Mouse (Mus musculus) embryonic facial prominence, embryonic 14.5 days (tissue): ENCODE data around the gene Lyl1. TPM values are rescaled to one million over a fixed set of nuclear protein-coding genes. Genes with fewer than 3 reads are reported as not detected.

ENCODE experiments used
- ATAC-seq: fragments of 200-750 bp; cut with Nextera tagmentation; 2 replicates; pipeline ENCODE4 v1.8.0; 2017; ENCODE audit warnings: low read depth, moderate number of reproducible peaks, moderate TSS enrichment
- DNase-seq: peaks from one replicate; pipeline ENCODE4 v3.0.0-alpha.2; 2015; ENCODE audit warnings: low spot score
- H3K27ac ChIP-seq: fragments of 300-500 bp; sonication (generic); replicated peaks from 2 replicates; pipeline ENCODE4 v1.5.1; 2014; ENCODE audit warnings: low read depth, mild to moderate bottlenecking, low read length, moderate library complexity
- H3K27me3 ChIP-seq: fragments of 300-500 bp; sonication (generic); replicated peaks from 2 replicates; pipeline ENCODE4 v1.6.1; 2014; ENCODE audit warnings: low read length; ENCODE audit not compliant: control insufficient read depth, insufficient read depth
- H3K36me3 ChIP-seq: fragments of 300-500 bp; sonication (generic); 2 replicates; pipeline ENCODE4 v1.6.1; 2014; ENCODE audit warnings: low read length, mixed read lengths; ENCODE audit not compliant: control insufficient read depth, insufficient read depth
- H3K4me1 ChIP-seq: fragments of 300-500 bp; sonication (generic); 2 replicates; pipeline ENCODE4 v1.6.1; 2014; ENCODE audit warnings: antibody characterized with exemption, low read length; ENCODE audit not compliant: control insufficient read depth, insufficient read depth
- H3K4me2 ChIP-seq: fragments of 300-500 bp; sonication (generic); 2 replicates; pipeline ENCODE4 v1.6.1; 2014; ENCODE audit warnings: low read depth, mild to moderate bottlenecking, low read length, moderate library complexity, mixed read lengths
- H3K4me3 ChIP-seq: fragments of 300-500 bp; sonication (generic); 2 replicates; pipeline ENCODE4 v1.5.1; 2014; ENCODE audit warnings: low read depth, mild to moderate bottlenecking, low read length
- H3K9ac ChIP-seq: fragments of 300-500 bp; sonication (generic); 2 replicates; pipeline ENCODE4 v1.6.1; 2014; ENCODE audit warnings: low read depth, mild to moderate bottlenecking, low read length, moderate library complexity, mixed read lengths
- H3K9me3 ChIP-seq: fragments of 300-500 bp; sonication (generic); 2 replicates; pipeline ENCODE4 v1.6.1; 2016; ENCODE audit warnings: low read length; ENCODE audit not compliant: control insufficient read depth
- WGBS: fragments of 180-500 bp; shearing (Covaris S2); extraction: QIAGEN DNeasy Blood & Tissue Kit; methylation state at CpG from one replicate; pipeline ENCODE4 v1.1.7; 2014; 5-methylcytosine and 5-hydroxymethylcytosine counted together
- polyA plus RNA-seq: library from polyadenylated mRNA; unstranded; fragments of >200 nt; fragmentation: Nextera tagmentation; extraction: Ambion mirVana; gene quantifications from 2 replicates; pipeline ENCODE4 v1.2.1, GENCODE M21; 2014

Gene Lyl1
- polyA plus RNA-seq, 1 experiment from 2014 or later: 5.8 TPM

DNA sequence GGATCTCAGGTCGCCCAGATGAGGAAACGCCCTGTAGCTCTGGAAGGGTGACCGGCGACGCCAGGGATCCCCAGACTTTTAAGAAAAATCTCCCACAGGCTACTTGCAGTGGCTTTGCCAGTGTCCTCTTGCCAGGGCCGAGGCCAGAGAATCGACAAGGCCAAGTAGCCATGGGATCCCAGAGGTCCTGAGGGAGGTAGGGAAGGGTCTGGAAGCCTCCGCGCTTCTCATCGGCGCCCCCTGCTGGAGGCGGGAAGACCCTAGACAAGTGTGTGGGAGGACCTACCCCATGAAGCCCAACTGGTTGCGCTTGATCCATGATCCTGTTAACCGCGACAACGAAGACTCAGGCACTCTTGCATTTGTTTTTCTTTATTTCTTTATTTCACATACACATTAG lies 3.1 kb downstream of the Lyl1 start:
- H3K27ac ChIP-seq: 0 out of 2 replicates have a peak overlapping the region, but pooled peaks have one; percentile 1
- peak overlapping the region; percentile 43 for H3K4me2 ChIP-seq
- DNase-seq (peak; percentile 82), ATAC-seq (peak; percentile 44; the same call in 1 of the 2 replicates)
- H3K4me1 ChIP-seq: peaks cover 37% of the 10 kb centered on the region
- WGBS: 6% methylated on average over 16 of the region's 16 CpGs
- H3K36me3 ChIP-seq: peaks cover 30% of the 10 kb centered on the region
- H3K9me3 ChIP-seq: no peaks in the 10 kb centered on the region
- no peak overlapping the region for H3K9ac ChIP-seq
- H3K27me3 ChIP-seq: peaks cover 71% of the 10 kb centered on the region
- peak overlapping the region; percentile 18; the same call in 1 of the 2 replicates for H3K4me3 ChIP-seq

DNA sequence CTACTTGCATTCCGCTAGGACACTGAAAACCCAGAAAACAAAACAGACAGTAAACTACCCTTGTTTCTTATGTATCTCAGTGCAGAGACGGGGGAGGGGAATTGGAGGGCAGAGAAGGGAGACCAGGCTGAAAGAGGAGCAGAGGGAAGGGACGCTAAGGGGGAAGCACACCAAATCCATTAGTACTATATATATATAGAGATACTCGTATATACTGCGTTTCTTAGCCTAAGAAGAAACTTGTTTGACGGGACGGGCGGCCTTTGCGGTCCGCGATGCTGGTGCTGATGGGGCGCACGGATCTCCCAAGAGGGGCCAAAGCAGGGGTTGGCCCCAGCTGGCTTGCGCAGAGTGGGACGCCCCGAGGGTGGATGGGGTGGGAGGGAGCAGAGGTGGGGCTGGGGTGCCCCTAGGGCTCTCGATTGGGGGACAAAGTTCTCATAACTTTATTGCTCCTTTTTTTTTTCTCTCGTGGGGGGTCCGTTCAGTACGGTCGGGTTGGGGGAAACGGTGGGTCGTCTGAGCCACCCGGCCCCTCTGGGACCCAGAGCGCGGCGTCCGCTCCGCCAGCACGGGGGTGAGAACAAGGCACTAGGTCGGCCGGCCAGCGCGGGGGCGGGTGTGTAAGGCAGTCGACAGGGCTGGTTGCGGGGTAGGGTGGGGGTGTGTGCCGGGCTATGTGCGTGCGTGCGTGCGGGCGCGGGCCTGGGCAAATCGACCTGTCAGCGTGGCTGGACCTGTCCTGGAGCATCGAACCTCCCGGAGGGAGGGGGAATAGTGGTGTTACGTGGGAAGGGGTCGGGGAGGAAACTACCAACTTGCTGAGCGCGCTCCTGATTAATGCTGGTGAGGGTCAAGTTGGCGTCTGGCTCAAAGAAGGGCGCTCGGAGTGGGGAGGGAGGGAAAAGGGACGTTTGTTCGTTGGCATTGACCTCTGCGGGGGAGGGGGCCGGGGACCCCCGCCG lies 3.9 kb downstream of the Lyl1 start:
- Histone ChIP-seq H3K27me3 (peaks cover 71% of the 10 kb centered on the region), H3K27ac (0 out of 2 replicates have a peak overlapping the region, but pooled peaks have one; percentile 15), H3K4me2 (peak overlapping the region; percentile 43), H3K4me3 (peak overlapping the region; percentile 24), H3K9me3 (no peaks in the 10 kb centered on the region), H3K9ac (peak overlapping the region; percentile 54; the same call in 1 of the 2 replicates), H3K36me3 (peaks cover 27% of the 10 kb centered on the region), H3K4me1 (peaks cover 41% of the 10 kb centered on the region)
- ATAC-seq: no peak
- peak; percentile 39 for DNase-seq
- WGBS: 9% methylated on average over 54 of the region's 61 CpGs

DNA sequence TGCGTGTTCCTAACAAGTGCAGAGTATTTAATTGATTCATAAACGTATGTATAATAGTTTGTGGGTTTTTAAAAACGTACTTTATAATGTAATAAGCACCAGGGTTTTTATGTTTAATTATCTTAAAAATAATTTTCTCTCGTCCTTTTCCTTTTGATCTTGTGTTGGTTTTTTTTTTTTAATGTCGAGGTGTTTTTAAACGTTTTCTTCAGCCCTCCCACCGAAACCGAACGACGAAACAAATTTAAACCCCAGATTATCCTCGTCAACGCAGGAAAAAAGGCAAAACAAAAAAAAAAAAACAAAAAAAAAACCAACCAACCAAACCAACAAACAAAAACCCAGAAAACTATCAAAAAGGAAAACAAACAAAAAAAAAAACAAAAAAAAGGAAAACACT lies 4.7 kb downstream of the Lyl1 start:
- 18% methylated on average over 12 of the region's 12 CpGs for WGBS
- no peak overlapping the region for H3K27ac ChIP-seq
- H3K4me2 ChIP-seq: peak overlapping the region; percentile 43
- peaks cover 71% of the 10 kb centered on the region for H3K27me3 ChIP-seq
- peaks cover 30% of the 10 kb centered on the region for H3K36me3 ChIP-seq
- 0 out of 2 replicates have a peak overlapping the region, but pooled peaks have one; percentile 24 for H3K4me3 ChIP-seq
- H3K9ac ChIP-seq: 0 out of 2 replicates have a peak overlapping the region, but pooled peaks have one; percentile 54
- DNase-seq: no peak
- no peak for ATAC-seq
- H3K9me3 ChIP-seq: no peaks in the 10 kb centered on the region
- H3K4me1 ChIP-seq: peaks cover 41% of the 10 kb centered on the region

DNA sequence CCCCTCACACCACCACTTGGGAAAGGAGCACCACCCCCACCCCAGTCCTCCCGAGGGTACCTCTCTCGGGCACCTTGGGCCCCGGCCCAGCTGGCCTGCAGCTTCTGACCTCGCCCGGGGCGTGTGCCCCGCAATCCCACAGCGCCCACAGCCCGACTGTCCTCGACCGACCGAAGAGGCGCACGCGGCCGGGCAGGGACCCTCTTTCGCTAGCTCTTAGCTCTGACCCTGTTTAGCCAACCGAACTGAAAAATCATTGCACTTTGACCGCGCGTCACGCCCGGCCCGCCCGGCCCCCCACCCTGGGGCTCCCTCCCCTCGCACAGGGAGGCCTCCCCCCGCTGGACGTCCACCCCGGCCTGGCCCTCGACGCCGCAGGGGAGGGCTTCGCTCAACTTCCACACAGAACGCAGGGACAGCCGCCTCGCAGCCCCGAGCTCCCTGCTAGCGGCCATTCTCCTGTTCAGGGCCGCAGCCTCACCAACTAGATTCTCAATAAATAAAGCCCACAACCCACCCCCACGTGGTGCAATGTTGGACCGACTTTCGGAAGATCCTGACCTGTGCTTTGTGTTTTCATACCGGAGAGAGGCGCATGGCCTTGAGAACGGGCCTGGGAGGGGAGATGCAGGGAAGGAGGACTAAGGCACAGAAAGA lies 5.5 kb downstream of the Lyl1 start:
- Histone ChIP-seq H3K27me3 (peaks cover 64% of the 10 kb centered on the region), H3K27ac (no peak overlapping the region; the same call in 1 of the 2 replicates), H3K9ac (peak overlapping the region; percentile 49; the same call in 1 of the 2 replicates), H3K4me3 (peak overlapping the region; percentile 18), H3K9me3 (no peaks in the 10 kb centered on the region), H3K4me1 (peaks cover 49% of the 10 kb centered on the region), H3K4me2 (peak overlapping the region; percentile 27), H3K36me3 (peaks cover 38% of the 10 kb centered on the region)
- 18% methylated on average over 29 of the region's 45 CpGs for WGBS
- DNase-seq (no peak), ATAC-seq (no peak)

DNA sequence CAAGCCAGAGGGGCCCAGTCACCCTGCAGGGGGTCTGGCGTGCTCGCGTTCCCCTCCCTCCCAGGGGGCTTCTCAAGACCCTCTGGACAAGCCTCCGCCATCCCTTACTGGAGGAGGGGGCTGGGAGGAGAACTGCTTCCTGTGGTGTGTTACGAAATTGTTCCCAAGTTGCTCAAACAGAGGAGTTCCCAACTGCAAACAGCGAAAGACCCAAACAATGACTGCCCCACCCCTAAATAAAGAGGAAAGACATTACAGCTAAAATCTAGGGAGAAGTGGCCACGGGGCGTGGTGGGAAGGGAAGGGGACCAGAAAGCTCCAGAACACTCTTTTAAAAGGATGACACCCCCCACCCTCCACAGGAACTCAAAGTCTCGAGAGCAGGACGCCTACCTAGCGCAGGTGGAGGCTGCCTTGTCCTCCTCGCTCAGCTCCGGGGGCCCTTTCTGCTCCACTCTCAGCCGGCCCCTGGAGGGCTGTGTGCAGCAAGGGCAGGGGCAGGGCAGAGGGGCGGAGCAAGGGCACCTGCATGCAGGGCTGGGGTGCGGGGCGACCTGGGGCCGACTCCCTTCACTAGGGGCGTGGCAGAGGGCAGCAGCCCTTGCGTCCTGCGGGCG lies 6.1 kb downstream of the Lyl1 start:
- Histone ChIP-seq H3K4me2 (peak overlapping the region; percentile 27), H3K27me3 (peaks cover 57% of the 10 kb centered on the region), H3K4me1 (peaks cover 56% of the 10 kb centered on the region), H3K9ac (peak overlapping the region; percentile 49; the same call in 1 of the 2 replicates), H3K36me3 (peaks cover 38% of the 10 kb centered on the region), H3K4me3 (peak overlapping the region; percentile 18), H3K27ac (peak overlapping the region; percentile 39; the same call in 1 of the 2 replicates), H3K9me3 (no peaks in the 10 kb centered on the region)
- no peak for ATAC-seq
- no peak for DNase-seq
- WGBS: 24% methylated on average over 15 of the region's 22 CpGs

DNA sequence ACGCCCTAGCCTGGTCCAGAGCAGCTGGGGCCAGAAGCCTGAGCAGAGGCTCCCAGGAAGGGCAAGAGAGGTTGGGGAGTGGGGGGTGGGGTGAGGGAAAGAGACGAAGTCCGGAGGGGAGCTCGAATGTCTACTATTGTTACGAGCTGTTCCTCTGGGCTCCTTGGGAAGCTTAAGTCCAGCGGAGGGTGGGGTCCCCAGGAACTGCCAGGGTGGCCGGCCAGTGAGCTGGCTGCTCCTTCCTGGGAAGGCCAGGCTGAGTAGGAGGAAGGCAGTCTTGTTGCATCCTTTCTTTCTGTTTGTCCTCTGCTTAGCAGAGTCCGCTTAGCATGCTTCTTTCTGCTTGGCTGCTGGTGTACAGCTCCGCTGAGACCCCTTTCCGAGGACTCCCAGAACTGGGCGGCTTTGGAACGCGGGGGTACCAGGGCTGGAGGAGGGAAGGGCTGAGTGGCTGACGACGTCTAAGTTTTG lies 6.8 kb downstream of the Lyl1 start:
- 28% methylated on average over 15 of the region's 15 CpGs for WGBS
- Histone ChIP-seq H3K36me3 (peaks cover 38% of the 10 kb centered on the region), H3K4me2 (peak overlapping the region; percentile 27; the same call in 1 of the 2 replicates), H3K9me3 (no peaks in the 10 kb centered on the region), H3K9ac (0 out of 2 replicates have a peak overlapping the region, but pooled peaks have one; percentile 37), H3K4me1 (peaks cover 62% of the 10 kb centered on the region), H3K4me3 (peak overlapping the region; percentile 18; the same call in 1 of the 2 replicates), H3K27ac (0 out of 2 replicates have a peak overlapping the region, but pooled peaks have one; percentile 39), H3K27me3 (peaks cover 50% of the 10 kb centered on the region)
- ATAC-seq: no peak
- no peak for DNase-seq

DNA sequence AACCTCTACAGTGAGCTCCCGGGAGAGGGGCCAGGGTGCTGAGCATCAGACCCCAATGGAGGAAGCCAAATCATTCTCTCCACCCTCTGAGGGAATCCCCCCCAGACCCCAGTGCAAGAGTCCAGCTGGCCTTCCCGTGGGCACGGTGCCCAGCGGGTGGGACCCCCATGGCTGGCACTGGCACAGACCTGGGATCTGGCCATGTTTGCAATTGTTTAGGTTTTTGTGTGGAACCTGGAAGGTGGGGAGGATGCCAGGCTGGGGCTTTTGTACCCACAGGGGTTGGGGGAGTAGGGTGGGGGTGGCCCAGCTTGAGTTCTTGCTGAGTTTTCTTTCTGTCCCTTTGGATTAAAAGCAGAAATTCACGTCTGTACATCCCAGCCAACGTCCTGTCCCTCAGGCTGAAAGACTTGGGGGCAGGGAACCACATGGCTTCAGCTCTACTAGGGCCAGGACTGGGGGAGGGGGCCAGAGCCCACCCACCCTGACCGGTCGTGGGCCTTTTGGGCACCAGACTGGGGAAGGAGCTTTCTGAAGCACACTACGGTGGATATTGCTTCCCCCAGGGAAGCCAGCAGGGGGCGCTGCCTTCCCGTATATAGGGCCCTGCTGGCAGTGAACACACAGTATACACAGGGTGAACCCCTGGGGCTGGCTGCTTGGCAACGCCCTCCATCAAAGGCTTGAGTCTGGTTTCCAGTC lies 7.7 kb downstream of the Lyl1 start:
- peak; percentile 94 for DNase-seq
- peaks cover 46% of the 10 kb centered on the region for H3K36me3 ChIP-seq
- H3K27me3 ChIP-seq: peaks cover 42% of the 10 kb centered on the region
- 15% methylated on average over 12 of the region's 12 CpGs for WGBS
- 0 out of 2 replicates have a peak overlapping the region, but pooled peaks have one; percentile 35 for H3K9ac ChIP-seq
- H3K4me1 ChIP-seq: peaks cover 71% of the 10 kb centered on the region
- no peak overlapping the region for H3K4me3 ChIP-seq
- peak; percentile 50 for ATAC-seq
- H3K27ac ChIP-seq: peak overlapping the region; percentile 16; the same call in 1 of the 2 replicates
- H3K9me3 ChIP-seq: no peaks in the 10 kb centered on the region
- 0 out of 2 replicates have a peak overlapping the region, but pooled peaks have one; percentile 10 for H3K4me2 ChIP-seq
